Mouse (Mus musculus): ENCODE measurements around the gene Spsb1. TPM values are rescaled to one million over a fixed set of nuclear protein-coding genes. Genes with fewer than 3 reads are reported as not detected.
A peak's percentile ranks its signal among the peaks of the same experiment; 100 is the strongest.

The Spsb1 gene
- polyA plus RNA-seq, 1 experiment from 2014 or later = 9.5 TPM

DNA sequence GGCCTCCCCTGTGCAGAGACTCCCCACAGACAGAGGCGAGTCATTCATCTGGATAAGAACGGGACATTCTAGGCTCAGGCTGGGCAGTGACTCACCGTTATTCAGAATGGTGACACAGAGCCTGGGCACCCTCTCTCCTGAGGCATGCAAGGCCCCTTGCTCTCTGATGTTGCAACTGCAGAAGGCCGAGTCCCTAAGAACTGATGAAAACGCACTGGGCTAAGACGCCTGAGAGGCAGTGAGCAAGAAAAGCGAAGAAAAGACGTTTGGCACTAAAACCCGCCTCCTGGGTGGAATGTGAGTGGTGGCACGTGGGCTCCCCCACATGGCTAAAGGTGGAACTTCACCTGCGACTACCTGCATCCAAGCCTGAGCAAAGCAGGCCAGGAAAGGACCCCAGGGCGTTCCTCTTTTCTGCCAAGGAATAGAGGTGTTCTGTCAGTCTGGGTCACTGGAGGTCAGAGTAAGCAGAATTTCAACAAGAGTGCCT lies 25.0 kb upstream of the Spsb1 start:
- Histone ChIP-seq H3K27ac (replicated peaks) (peak overlapping the region; percentile 55; the same call in 1 of the 2 replicates), H3K4me2 (peak overlapping the region; percentile 53), H3K36me3 (no peaks in the 10 kb centered on the region), H3K9ac (0 out of 2 replicates have a peak overlapping the region, but pooled peaks have one; percentile 22), H3K4me3 (peak overlapping the region; percentile 21), H3K27me3 (no peaks in the 10 kb centered on the region), H3K9me3 (no peaks in the 10 kb centered on the region), H3K4me1 (replicated peaks) (peaks cover 24% of the 10 kb centered on the region)
- WGBS = 3% methylated on average over 12 of the region's 12 CpGs
- peak; percentile 46; the same call in 1 of the 2 replicates for ATAC-seq (ENCODE audit: low FRiP score, low read depth)

GRCm38 (mm10) chr4:149978820-149979219 lies 24.0 kb upstream of the Spsb1 start:
- peaks cover 24% of the 10 kb centered on the region for H3K4me1 ChIP-seq (replicated peaks)
- 0 out of 2 replicates have a peak overlapping the region, but pooled peaks have one; percentile 20 for H3K27ac ChIP-seq (replicated peaks)
- H3K4me2 ChIP-seq = no peak overlapping the region
- no peak overlapping the region for H3K9ac ChIP-seq
- H3K27me3 ChIP-seq = no peaks in the 10 kb centered on the region
- H3K36me3 ChIP-seq = no peaks in the 10 kb centered on the region
- no peak overlapping the region for H3K4me3 ChIP-seq
- no peaks in the 10 kb centered on the region for H3K9me3 ChIP-seq
- ATAC-seq (ENCODE audit: low FRiP score, low read depth) = no peak
- WGBS = 70% methylated on average over 2 of the region's 2 CpGs

- Histone ChIP-seq H3K27me3 (no peaks in the 10 kb centered on the region), H3K36me3 (no peaks in the 10 kb centered on the region), H3K4me2 (no peak overlapping the region), H3K4me3 (no peak overlapping the region), H3K9me3 (no peaks in the 10 kb centered on the region), H3K4me1 (replicated peaks) (peaks cover 24% of the 10 kb centered on the region), H3K9ac (no peak overlapping the region), H3K27ac (replicated peaks) (peak overlapping the region; percentile 20; the same call in 1 of the 2 replicates)
- ATAC-seq (ENCODE audit: low FRiP score, low read depth) = no peak
- WGBS = 40% methylated on average over 17 of the region's 17 CpGs
These were observed 23.1 kb upstream of the Spsb1 start for GRCm38 (mm10) chr4:149977801-149978544.

DNA sequence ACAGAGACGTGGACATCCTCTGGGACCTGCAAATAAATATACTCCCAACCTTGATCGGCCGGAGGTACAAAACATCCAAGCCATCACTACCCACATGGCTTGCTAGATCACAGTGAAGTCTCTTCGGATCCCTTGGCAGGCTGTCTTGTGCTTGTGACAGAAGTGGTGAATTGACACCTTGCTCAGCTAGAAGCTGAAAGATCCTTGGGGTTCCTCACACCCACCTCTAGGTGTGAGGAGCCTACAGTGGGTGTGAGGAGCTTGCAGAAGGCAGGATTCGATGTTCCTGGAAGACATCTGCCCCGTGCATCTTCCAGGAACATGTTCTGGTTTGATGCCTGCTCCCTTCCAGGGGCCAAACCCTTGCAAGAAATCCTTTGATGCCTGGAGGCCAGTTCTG lies 22.3 kb upstream of the Spsb1 start:
- H3K27me3 ChIP-seq = no peaks in the 10 kb centered on the region
- no peak overlapping the region for H3K4me3 ChIP-seq
- H3K9ac ChIP-seq = no peak overlapping the region
- no peak overlapping the region for H3K27ac ChIP-seq (replicated peaks)
- WGBS = 83% methylated on average over 6 of the region's 6 CpGs
- H3K36me3 ChIP-seq = no peaks in the 10 kb centered on the region
- no peak for ATAC-seq (ENCODE audit: low FRiP score, low read depth)
- H3K9me3 ChIP-seq = no peaks in the 10 kb centered on the region
- no peak overlapping the region for H3K4me2 ChIP-seq
- peaks cover 24% of the 10 kb centered on the region for H3K4me1 ChIP-seq (replicated peaks)

DNA sequence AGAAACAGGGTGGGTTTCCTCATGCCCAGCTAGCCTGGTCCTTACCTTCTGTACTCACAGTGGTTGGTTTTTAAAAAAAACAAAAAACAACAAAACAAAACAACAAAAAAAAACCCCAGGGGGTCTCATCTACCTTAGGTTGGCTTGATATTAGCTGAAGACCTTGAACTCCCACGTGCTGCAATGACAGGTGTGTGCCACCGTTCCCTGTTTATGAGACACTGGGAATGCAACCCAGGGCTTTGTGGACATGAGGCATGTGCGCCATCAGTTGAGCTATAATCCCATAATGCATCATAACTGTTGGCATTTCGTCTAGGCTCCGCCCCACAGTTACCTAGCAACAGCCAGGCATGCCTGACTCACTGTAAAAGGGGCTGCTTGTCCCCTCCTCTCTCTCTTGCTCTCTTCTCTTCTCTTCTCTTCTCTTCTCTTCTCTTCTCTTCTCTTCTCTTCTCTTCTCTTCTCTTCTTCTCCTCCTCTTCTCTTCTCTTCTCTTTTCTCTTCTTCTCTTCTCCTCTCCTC lies 20.9 kb upstream of the Spsb1 start:
- H3K27me3 ChIP-seq = no peaks in the 10 kb centered on the region
- H3K4me2 ChIP-seq = no peak overlapping the region
- 73% methylated on average over 5 of the region's 5 CpGs for WGBS
- no peak overlapping the region for H3K4me3 ChIP-seq
- no peak overlapping the region for H3K27ac ChIP-seq (replicated peaks)
- no peaks in the 10 kb centered on the region for H3K9me3 ChIP-seq
- H3K36me3 ChIP-seq = no peaks in the 10 kb centered on the region
- H3K9ac ChIP-seq = no peak overlapping the region
- H3K4me1 ChIP-seq (replicated peaks) = peaks cover 24% of the 10 kb centered on the region
- no peak for ATAC-seq (ENCODE audit: low FRiP score, low read depth)

DNA sequence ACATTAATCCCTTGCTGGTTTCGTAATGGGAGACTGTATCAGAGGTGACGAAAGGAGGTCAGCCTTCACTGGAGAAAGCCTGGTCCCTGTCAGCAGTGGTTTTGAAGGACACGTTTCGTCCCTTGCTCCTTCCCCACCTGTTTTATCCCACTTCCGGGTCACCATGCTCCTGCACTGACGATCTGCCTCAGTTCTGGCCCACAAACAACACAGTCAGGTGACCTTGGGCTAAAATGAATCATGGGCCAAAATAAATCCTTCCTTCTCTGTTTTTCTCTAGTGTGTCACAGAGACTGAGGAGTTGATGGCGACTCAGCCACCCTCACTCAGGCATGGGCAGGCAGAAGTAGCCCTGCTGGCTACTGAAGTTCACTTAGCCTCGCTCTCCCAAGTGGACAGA lies 20.4 kb upstream of the Spsb1 start:
- WGBS = 80% methylated on average over 8 of the region's 8 CpGs
- Histone ChIP-seq H3K27ac (replicated peaks) (no peak overlapping the region), H3K9ac (no peak overlapping the region), H3K4me1 (replicated peaks) (peaks cover 24% of the 10 kb centered on the region), H3K9me3 (no peaks in the 10 kb centered on the region), H3K36me3 (no peaks in the 10 kb centered on the region), H3K4me3 (no peak overlapping the region), H3K4me2 (no peak overlapping the region), H3K27me3 (no peaks in the 10 kb centered on the region)
- ATAC-seq (ENCODE audit: low FRiP score, low read depth) = no peak

DNA sequence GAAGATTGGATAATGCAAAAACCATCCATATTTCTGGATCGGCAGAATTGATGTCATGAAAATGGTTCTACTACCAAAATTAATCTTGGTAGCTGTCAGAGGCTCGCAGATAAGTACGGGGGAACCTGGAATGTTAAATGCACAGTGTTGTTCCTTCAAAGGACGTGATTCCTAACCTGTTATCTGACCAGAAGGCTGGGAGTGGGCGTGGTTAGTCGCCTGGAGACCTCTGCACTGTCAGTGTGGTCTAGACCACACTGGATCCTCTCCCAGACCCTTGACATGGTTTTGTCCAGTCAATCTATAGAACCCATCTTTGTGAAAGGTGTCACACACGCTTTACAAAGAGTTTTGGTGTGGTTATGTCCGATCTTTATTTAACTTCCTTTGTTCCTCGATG lies 16.6 kb upstream of the Spsb1 start:
- H3K36me3 ChIP-seq = no peaks in the 10 kb centered on the region
- H3K9me3 ChIP-seq = no peaks in the 10 kb centered on the region
- H3K4me2 ChIP-seq = no peak overlapping the region
- ATAC-seq (ENCODE audit: low FRiP score, low read depth) = no peak
- H3K9ac ChIP-seq = no peak overlapping the region
- 0 out of 2 replicates have a peak, but pooled peaks cover under 1% of the 10 kb centered on the region for H3K4me1 ChIP-seq (replicated peaks)
- no peak overlapping the region for H3K4me3 ChIP-seq
- WGBS = 71% methylated on average over 9 of the region's 9 CpGs
- no peak overlapping the region for H3K27ac ChIP-seq (replicated peaks)
- H3K27me3 ChIP-seq = no peaks in the 10 kb centered on the region

GRCm38 (mm10) chr4:149968526-149968925 lies 13.7 kb upstream of the Spsb1 start:
- Histone ChIP-seq H3K4me2 (no peak overlapping the region), H3K27me3 (no peaks in the 10 kb centered on the region), H3K27ac (replicated peaks) (no peak overlapping the region), H3K36me3 (no peaks in the 10 kb centered on the region), H3K4me1 (replicated peaks) (0 out of 2 replicates have a peak, but pooled peaks cover 9% of the 10 kb centered on the region), H3K4me3 (no peak overlapping the region), H3K9me3 (no peaks in the 10 kb centered on the region), H3K9ac (no peak overlapping the region)
- WGBS = 54% methylated on average over 6 of the region's 6 CpGs
- ATAC-seq (ENCODE audit: low FRiP score, low read depth) = no peak

DNA sequence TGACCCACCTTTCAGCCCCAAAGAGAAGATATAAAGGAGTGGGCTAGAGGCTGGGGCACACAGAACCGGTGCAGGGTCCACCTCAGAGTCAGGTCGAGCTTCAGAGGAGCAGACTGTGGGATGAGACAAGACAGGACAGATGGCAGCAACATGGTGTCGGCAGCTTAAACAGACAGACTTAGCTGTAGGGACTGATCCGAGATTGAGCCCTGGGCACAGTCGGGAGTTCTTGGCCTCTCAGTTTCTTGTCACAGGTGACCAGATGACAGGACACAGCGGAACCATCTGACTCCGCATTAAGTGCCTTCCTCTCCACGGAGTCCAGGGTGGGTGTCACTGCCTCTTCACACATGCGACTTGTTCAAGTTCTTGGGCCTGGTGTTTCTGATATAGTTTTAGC lies 12.1 kb upstream of the Spsb1 start:
- Histone ChIP-seq H3K9me3 (no peaks in the 10 kb centered on the region), H3K4me1 (replicated peaks) (0 out of 2 replicates have a peak, but pooled peaks cover 9% of the 10 kb centered on the region), H3K4me3 (no peak overlapping the region), H3K27me3 (no peaks in the 10 kb centered on the region), H3K4me2 (no peak overlapping the region), H3K27ac (replicated peaks) (no peak overlapping the region), H3K9ac (no peak overlapping the region), H3K36me3 (no peaks in the 10 kb centered on the region)
- WGBS = 84% methylated on average over 9 of the region's 9 CpGs
- ATAC-seq (ENCODE audit: low FRiP score, low read depth) = no peak

DNA sequence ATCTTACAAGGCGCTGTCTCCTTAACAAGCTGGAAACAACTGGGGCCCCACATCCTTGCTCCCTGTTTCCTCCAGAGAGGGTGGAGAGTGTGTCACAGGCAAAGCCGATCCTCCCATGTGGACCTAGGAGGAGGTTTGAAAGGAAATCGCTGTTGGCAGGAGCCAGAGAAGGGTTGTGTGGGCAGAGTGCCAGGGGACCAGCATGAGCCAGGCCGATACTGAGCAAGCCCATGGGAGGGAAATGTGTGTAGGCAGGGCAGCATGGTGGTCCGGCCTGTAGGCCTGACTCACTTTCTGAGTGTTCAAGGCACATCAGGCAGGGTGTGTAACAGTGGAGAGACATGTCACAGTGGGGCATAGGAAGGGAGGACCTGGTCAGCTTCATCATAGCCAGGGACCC lies 11.4 kb upstream of the Spsb1 start:
- ATAC-seq (ENCODE audit: low FRiP score, low read depth) = 0 out of 2 replicates have a peak, but pooled peaks have one; percentile 28
- Histone ChIP-seq H3K27ac (replicated peaks) (no peak overlapping the region), H3K9ac (no peak overlapping the region), H3K9me3 (no peaks in the 10 kb centered on the region), H3K4me1 (replicated peaks) (0 out of 2 replicates have a peak, but pooled peaks cover 9% of the 10 kb centered on the region), H3K4me3 (no peak overlapping the region), H3K36me3 (no peaks in the 10 kb centered on the region), H3K4me2 (no peak overlapping the region), H3K27me3 (no peaks in the 10 kb centered on the region)
- WGBS = 49% methylated on average over 5 of the region's 5 CpGs

GRCm38 (mm10) chr4:149965672-149966071 lies 10.8 kb upstream of the Spsb1 start:
- Histone ChIP-seq H3K27me3 (no peaks in the 10 kb centered on the region), H3K4me2 (no peak overlapping the region), H3K9ac (no peak overlapping the region), H3K4me3 (no peak overlapping the region), H3K27ac (replicated peaks) (no peak overlapping the region), H3K36me3 (no peaks in the 10 kb centered on the region), H3K9me3 (no peaks in the 10 kb centered on the region), H3K4me1 (replicated peaks) (0 out of 2 replicates have a peak, but pooled peaks cover 9% of the 10 kb centered on the region)
- ATAC-seq (ENCODE audit: low FRiP score, low read depth) = no peak
- WGBS = 74% methylated on average over 6 of the region's 6 CpGs

GRCm38 (mm10) chr4:149965242-149965641 lies 10.4 kb upstream of the Spsb1 start:
- 79% methylated on average over 6 of the region's 6 CpGs for WGBS
- no peak for ATAC-seq (ENCODE audit: low FRiP score, low read depth)
- Histone ChIP-seq H3K4me3 (no peak overlapping the region), H3K27ac (replicated peaks) (no peak overlapping the region), H3K36me3 (no peaks in the 10 kb centered on the region), H3K4me2 (no peak overlapping the region), H3K9me3 (no peaks in the 10 kb centered on the region), H3K9ac (no peak overlapping the region), H3K4me1 (replicated peaks) (0 out of 2 replicates have a peak, but pooled peaks cover 9% of the 10 kb centered on the region), H3K27me3 (no peaks in the 10 kb centered on the region)
